Mouse (Mus musculus): Measurements from ENCODE around the gene Cux1.

The Cux1 gene

DNA sequence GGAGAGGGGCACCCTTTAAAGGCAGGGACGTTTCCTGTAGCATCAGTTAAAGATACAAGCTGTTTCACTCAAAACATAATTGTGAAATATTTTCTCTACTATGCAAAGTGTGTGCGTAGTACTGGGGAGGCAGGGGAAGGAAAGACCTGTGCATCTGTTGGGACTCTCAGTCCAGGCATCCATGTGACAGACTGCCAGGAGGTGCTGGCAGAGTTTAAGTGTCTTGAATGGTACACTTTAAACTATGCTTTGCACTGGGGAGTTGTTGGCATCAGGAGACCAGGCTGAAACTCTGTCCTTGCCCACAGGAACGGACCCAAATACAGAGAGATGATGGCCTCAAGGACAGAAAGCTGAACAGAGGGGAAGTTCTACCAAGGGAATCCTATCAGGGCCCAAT is 182.1 kb downstream of the Cux1 start:
- no peak for DNase-seq (ENCODE audit: low read depth, low spot score)

GRCm38 (mm10) chr5:136382261-136383005 is 184.9 kb downstream of the Cux1 start:
- no peak for DNase-seq (ENCODE audit: low read depth, low spot score)

GRCm38 (mm10) chr5:136379405-136379804 is 187.9 kb downstream of the Cux1 start:
- DNase-seq (ENCODE audit: low read depth, low spot score), result no peak

DNA sequence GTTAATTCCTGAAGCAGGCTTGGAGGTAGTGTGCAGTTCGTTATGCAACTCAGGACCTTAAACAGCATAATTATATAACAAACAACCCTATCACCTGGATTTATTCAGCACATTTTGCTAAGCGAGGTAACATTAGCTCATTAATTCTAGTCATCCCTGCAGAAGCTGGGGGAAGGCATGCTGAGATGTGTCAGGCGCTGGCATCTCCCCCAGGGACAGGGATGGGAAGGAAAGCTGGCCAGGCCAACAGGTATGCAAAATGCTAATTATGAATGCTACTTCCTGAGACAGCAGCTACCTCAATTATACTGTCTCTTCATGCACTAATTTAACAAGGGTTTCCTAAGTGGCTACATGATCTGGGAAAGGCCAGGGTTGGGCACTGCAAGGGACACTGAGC is 190.2 kb downstream of the Cux1 start:
- no peak for DNase-seq (ENCODE audit: low read depth, low spot score)

GRCm38 (mm10) chr5:136375350-136375749 is 191.9 kb downstream of the Cux1 start:
- DNase-seq (ENCODE audit: low read depth, low spot score), result no peak

GRCm38 (mm10) chr5:136372276-136372675 is 195.0 kb downstream of the Cux1 start:
- no peak for DNase-seq (ENCODE audit: low read depth, low spot score)

GRCm38 (mm10) chr5:136363421-136363820 is 203.9 kb downstream of the Cux1 start:
- DNase-seq (ENCODE audit: low read depth, low spot score), result no peak

DNA sequence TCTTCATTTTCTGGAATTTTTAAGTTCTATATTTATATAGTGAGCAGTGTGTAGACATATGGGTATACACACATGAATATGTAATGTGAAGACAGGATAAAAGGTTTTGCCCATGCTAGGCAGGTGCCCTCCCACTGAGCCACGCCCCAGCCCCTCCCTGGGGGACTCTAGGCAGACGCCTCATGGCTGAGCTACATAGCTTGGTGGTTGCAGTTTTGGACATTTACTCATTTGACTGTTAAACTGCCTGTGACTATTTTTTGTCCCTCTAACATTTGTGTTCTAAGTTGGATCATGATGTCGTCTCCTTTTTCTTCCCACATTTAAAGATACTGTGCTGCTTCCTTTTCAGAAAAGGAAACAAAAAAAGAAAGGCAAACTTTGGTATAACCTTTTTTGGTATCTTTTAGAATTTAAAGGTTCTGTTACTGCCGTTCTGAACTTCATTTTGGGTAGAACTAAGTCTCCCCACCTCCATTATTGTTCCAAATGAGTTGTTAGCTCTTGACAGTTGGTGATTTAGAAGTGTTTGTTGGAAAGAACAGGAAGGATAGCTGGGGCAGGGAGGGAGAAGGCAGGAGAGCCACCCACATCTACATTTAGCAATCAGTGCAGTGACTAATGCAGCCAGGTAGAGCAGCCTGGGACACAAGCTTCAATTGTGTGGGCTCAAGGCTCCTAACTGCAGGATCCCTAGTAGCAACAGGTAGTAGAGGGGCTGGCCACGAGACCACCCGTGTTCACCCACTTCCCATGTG is 204.6 kb downstream of the Cux1 start:
- no peak for DNase-seq (ENCODE audit: low read depth, low spot score)

- DNase-seq (ENCODE audit: low read depth, low spot score), result no peak
Observed at GRCm38 (mm10) chr5:136362021-136362420, 205.3 kb downstream of the Cux1 start.

DNA sequence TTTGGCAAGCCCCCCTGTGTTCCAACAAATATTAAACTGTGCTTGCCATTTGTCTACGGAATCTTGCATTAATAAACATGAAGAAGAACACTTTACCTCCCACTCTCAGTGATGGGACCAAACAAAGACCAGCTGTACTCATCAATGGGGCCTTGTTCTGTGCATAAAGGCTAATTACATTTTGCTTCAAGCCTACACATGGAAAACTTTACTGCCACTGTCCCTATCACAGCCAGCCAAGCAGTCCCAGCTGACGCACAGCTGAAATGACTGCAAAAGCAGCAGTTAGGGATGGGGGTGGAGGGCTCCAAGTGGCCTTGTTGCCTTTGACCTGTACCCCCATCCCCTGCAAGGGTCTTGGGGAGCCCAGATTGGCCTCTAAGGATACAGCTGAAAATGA is 210.1 kb downstream of the Cux1 start:
- no peak for DNase-seq (ENCODE audit: low read depth, low spot score)

DNA sequence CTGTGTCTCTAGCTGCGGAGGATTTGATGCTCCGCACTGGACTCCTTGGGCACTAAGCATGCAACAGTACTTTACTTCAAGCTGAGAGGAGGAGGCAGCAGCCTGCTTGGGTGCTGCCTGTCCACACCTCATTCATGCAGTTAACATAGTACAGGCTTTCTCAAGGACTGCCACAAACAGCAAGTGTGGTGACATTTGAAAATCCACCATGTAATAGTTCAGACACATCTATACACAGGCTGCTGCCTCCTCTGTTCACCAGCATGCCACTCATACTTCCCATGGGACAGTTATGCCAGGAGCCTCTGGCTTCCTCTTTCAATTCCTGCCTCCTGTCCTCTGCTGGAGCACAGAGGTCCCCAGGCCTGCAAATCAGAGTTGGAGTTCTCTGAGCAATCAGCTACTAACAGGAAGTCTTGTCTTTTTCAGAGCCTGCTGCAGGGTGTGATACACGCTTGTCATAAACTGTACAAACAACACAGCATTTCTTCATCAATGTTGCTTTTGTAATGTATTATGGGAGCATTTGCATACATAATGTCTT is 211.6 kb downstream of the Cux1 start:
- DNase-seq (ENCODE audit: low read depth, low spot score), result no peak

GRCm38 (mm10) chr5:136354729-136355128 is 212.6 kb downstream of the Cux1 start:
- DNase-seq (ENCODE audit: low read depth, low spot score), result peak; percentile 13

DNA sequence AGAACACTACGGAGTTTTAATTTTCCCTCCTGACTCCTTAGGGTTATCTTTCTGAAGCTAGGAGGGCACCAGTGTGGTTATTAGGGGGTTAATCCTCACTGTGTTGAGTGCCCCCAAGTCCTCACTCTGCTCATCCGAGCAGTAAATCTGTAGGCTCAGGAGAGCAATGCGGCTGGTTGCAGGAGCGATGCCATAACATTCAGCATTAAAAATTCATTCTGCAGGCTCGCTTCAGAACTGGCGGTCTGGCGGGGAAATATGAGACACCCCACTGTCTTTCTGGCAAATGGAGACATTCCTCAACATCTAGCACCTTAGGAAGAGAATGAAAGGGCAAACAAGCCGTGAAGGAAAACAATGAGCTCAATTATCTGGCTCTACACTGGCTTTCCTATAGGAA is 214.2 kb downstream of the Cux1 start:
- no peak for DNase-seq (ENCODE audit: low read depth, low spot score)

- DNase-seq (ENCODE audit: low read depth, low spot score), result no peak
Observed at GRCm38 (mm10) chr5:136343156-136343890, 224.0 kb downstream of the Cux1 start.

DNA sequence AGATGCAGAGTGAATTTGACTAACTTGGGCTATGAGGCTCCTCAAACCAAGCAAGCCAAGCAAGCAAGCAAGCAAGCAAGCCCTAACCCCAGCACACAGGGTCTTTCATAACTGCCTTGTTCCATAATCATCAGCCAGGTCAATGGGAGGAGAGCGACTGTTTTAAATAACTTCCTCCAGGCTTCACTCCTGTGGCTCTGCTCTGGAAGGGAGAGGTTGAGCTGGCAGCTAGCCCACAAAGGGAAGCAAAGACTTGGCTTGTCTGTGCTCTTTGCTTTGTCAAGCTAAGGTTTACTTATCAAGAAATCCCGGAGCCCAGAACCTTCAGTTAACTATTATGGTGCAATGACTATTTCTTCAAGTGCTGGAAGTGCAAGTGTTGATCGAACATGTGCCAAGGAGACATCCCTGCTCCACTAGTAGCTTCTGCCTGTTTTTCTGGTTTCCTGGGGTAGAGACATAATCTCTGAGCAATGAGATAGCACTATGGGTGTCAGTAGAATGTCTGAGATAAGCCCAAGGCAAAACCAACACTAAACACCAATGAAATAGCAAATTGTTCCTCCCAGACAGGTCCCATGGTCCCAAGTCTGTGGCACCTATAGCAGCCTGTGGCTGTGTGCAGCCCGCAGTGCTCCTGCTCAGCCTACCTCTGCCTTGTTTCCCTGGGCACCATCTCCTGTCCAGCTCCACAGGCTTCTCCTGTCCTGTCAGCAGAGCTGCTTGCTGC is 230.3 kb downstream of the Cux1 start:
- no peak for DNase-seq (ENCODE audit: low read depth, low spot score)

DNA sequence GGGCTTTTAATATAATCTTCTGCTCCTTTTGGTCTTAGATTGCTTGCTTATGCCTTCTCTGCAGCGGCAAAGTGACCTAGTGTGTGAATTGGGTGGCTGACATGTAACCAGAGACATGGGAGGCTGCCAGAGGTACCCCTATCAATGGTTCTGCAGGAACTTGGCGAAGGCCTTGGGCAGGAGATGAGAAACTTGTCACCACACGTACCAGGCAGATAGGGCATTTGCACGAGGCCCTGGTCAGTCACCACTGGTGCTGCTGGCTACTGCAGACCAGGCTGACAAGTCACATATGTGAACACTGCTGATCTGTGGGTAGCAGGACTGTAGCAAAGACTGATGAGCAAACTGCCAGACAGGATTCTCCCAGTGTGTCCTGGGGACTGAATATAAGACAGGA is 231.6 kb downstream of the Cux1 start:
- DNase-seq (ENCODE audit: low read depth, low spot score), result no peak

GRCm38 (mm10) chr5:136334780-136335179 is 232.5 kb downstream of the Cux1 start:
- no peak for DNase-seq (ENCODE audit: low read depth, low spot score)

- no peak for DNase-seq (ENCODE audit: low read depth, low spot score)
Observed at GRCm38 (mm10) chr5:136334051-136334450, 233.2 kb downstream of the Cux1 start.

DNA sequence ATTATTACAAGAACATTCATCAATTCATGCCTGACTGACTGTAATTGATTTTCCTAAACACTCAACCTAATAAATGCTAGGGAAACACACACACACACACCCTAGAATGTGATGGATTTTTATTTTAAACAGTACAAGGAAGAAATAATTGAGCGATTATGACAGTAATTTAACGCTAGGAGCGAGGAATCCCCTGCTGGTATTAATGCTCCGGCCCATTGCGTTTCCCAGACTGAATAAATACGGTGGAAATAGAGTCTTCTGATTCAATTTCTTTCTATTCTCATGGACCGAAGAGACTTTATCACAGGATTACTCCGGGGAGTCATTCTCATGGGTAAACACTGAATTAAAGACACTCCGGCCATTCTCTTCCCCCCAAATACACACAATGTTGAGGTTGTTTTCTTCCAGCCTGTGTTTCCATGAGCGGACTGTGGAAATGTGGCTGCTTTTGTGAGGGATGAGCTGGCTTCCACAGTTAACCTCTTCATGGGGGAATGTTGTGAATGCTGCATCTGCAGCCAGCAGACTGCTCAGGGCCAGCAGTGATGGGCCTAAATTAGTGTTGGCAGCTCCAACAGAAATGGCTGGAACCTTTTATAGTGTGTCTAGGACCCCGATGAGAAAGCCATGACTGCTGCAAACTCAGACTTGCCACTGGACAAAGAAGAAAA is 234.4 kb downstream of the Cux1 start:
- DNase-seq (ENCODE audit: low read depth, low spot score), result no peak

DNA sequence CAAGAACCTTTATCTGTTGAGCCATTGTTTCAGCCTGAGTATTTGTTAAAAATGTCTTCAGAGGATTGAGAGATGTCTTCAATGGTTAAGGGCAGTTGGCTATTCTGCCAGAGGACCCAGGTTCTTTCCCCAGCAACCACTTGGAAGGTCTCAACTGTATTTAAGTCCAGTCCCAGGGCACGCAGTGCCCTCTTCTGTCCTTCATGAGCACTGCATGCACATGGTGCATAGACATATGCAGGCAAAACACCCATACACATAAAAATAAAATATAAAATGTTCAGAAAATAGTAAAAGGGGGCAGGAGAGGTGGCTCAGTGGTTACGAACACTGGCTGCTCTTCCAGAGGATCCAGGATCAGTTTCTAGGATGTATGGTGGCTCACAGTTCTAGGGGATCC is 239.6 kb downstream of the Cux1 start:
- DNase-seq (ENCODE audit: low read depth, low spot score), result no peak

DNA sequence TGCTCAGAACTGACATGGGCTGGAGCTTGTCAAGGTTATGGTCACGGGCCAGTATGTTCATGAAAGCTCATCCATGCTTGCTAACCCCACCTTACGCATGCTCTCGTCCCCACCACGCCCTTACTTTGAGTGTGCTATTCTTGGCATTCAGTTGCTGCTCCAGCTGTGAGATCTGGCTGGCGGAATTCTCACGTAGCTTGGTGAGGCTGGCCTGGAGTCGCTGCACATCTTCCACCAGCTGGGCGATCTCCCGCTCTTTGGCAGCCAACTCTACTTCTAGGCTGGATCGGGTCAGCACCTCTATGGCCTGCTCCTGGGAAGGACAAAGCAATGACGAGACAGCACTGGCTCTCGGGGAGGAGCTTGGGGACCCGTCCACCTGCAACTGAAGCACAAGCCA is 240.7 kb downstream of the Cux1 start:
- DNase-seq (ENCODE audit: low read depth, low spot score), result no peak
